Mouse (Mus musculus): Measurements from ENCODE around the gene Sstr4. TPM values are rescaled to one million over a fixed set of nuclear protein-coding genes. Genes with fewer than 3 reads are reported as not detected.

Gene Sstr4
- 0.61 TPM for polyA plus RNA-seq (2014; fragmentation: Illumina TruSeq; extraction: RNeasy Lipid Tissue Mini Kit (QIAGEN cat#74804); ENCODE audit: insufficient read depth, low read depth, low replicate concordance)

DNA sequence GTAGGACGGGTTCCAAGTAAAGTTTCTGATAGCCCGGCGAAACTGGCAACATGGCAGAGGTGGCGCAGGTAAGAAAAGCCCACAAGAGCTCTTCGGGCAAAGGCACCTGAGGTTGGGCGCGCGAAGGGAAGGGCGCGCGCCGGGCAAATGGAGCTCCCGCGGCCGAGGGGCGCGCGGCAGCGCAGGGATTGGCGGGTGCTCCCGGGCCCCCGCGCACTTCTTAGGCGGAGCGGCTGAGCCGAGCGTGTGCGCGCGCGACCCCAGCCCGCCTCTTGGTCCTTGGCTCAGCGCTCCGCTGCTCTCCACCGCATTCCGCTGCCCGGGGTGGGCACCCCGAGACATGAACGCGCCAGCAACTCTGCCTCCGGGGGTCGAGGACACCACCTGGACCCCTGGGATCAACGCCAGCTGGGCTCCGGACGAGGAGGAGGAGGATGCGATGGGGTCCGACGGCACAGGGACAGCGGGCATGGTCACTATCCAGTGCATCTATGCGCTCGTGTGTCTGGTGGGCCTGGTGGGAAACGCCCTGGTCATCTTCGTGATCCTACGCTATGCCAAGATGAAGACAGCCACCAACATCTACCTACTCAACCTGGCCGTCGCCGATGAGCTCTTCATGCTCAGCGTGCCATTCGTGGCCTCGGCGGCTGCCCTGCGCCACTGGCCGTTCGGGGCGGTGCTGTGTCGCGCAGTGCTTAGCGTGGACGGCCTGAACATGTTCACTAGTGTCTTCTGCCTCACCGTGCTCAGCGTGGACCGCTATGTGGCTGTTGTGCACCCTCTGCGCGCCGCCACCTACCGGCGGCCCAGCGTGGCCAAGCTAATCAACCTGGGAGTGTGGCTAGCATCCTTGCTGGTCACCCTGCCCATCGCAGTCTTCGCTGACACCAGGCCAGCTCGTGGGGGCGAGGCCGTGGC, at the start of gene Sstr4:
Gene Sstr4, plus strand, starts transcription at position 214 of the 921 bp plus-strand sequence.

DNA sequence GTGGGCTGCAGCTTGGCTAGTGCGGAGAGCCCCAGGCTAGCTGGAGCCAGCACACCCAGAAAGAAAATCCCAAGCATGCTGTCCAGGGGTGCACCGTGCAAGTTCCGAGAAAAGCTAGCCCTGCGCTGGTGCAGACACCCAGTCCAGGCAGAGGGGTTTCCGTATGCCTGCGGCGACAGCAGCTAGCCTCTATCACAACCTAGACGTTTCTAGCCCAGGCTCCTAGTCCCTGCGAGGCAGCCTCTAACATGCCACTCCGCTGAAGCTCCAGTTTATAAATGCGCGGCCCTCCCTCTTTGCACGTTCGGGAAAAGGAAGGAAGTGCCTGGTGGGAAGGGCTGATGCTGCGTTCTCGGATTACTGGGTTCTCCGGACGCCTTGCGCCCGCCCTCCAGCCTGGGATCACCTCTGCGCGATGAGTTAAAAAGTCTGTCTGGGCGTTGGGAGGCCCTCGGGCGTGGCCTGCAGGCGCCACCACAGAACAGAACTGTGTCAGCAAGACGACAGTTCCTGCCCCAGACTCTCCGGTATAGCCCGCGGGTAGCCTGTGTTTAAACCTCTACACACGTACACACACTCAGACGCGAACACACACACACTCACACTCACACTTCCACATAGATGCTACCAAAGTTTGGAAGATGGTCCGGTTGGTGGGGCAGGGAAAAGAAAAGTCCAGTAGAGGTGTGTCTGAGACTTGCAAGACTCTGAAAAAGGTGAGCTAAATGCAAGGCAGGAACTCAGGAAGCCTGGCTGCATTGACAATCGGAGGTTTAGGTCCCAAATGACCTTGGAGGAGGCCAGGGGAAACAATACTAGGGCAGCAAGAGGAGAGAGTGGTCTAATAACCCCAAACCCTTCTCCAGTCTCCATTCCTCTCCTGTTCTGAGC, 13.0 kb downstream of the Sstr4 start, which contains the start of gene Thbd:
Gene Thbd, minus strand, starts transcription at position 319 of the 891 bp plus-strand sequence.

DNA sequence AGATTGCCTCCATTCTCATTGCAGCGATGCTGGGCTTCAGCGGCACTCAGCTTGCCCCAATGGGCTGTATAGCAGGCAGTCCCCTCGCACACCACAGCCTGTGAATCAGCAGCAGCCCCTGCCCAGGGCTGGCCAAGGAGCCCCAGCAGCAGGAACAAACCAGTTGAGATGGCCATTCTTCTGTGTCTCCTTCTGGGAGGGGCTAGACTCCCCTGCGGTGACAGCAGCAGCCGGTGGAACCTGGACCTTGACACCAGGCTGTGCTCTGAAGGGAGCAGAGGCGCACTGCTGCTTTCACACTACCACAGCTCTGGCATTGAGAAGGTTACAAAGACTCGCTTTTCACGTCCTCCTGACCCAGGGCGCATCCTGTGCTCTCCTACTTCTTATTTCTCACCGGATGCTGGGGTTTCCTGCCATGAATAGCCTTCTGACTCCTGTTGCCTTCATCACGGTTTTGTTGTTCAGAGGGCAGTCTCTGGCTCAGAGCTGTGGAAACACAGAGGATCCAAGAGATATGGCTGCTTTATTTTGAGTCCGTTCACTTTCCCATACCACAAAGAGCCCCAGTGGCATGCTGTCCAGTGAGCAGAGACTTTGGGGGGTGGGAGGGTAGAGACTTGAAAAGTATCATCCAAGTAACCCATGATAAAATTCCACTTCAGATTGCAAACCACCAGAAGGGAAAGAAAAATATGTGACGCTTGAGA, 48.3 kb downstream of the Sstr4 start, which contains the start of gene Cd93:
Gene Cd93, minus strand, starts transcription at position 315 of the 710 bp plus-strand sequence.

Other genes starting within 250 kb of the Sstr4 start
- 236 TPM for gene Thbd, start 12.8 kb downstream of the Sstr4 start, polyA plus RNA-seq (2014; fragmentation: Illumina TruSeq; extraction: RNeasy Lipid Tissue Mini Kit (QIAGEN cat#74804); ENCODE audit: insufficient read depth, low read depth, low replicate concordance)
- 43.6 TPM for gene Cd93, start 48.2 kb downstream of the Sstr4 start, polyA plus RNA-seq (2014; fragmentation: Illumina TruSeq; extraction: RNeasy Lipid Tissue Mini Kit (QIAGEN cat#74804); ENCODE audit: insufficient read depth, low read depth, low replicate concordance)